Mouse (Mus musculus) heart, embryonic 11.5 days (tissue): ENCODE measurements around the gene Rbm5. TPM values are rescaled to one million over a fixed set of nuclear protein-coding genes. Genes with fewer than 3 reads are reported as not detected.

ENCODE experiments used
- ATAC-seq: fragments of 200-750 bp; cut with Nextera tagmentation; replicated peaks from 2 replicates; pipeline ENCODE4 v1.8.0; 2017; ENCODE audit warnings: moderate library complexity; ENCODE audit not compliant: insufficient number of reproducible peaks, low FRiP score, low TSS enrichment
- H3K27ac ChIP-seq: fragments of 300-500 bp; sonication (generic); 2 replicates; pipeline ENCODE4 v1.5.1; 2014; ENCODE audit warnings: mild to moderate bottlenecking, low read depth, low read length
- H3K27me3 ChIP-seq: fragments of 300-500 bp; sonication (generic); 2 replicates; pipeline ENCODE4 v1.6.1; 2014; ENCODE audit warnings: mild to moderate bottlenecking, low read length, mixed read lengths; ENCODE audit not compliant: control insufficient read depth, insufficient read depth
- H3K36me3 ChIP-seq: fragments of 300-500 bp; sonication (generic); 2 replicates; pipeline ENCODE4 v1.6.1; 2014; ENCODE audit warnings: mild to moderate bottlenecking, low read length, moderate library complexity, mixed read lengths; ENCODE audit not compliant: control insufficient read depth, insufficient read depth
- H3K4me1 ChIP-seq: fragments of 300-500 bp; sonication (generic); 2 replicates; pipeline ENCODE4 v1.6.1; 2014; ENCODE audit warnings: low read length; ENCODE audit not compliant: control insufficient read depth, insufficient read depth
- H3K4me2 ChIP-seq: fragments of 300-500 bp; sonication (generic); 2 replicates; pipeline ENCODE4 v1.6.1; 2014; ENCODE audit warnings: mild to moderate bottlenecking, moderate library complexity
- H3K4me3 ChIP-seq: fragments of 300-500 bp; sonication (generic); 2 replicates; pipeline ENCODE4 v1.5.1; 2014; ENCODE audit warnings: low read depth, low read length
- H3K9ac ChIP-seq: fragments of 300-500 bp; sonication (generic); 2 replicates; pipeline ENCODE4 v1.6.1; 2014; ENCODE audit warnings: mild to moderate bottlenecking, low read depth, low read length, moderate library complexity
- H3K9me3 ChIP-seq: fragments of 300-500 bp; sonication (generic); replicated peaks from 2 replicates; pipeline ENCODE4 v1.6.1; 2016; ENCODE audit warnings: low read length; ENCODE audit not compliant: control insufficient read depth
- WGBS: fragments of 180-500 bp; shearing (Covaris S2); extraction: QIAGEN DNeasy Blood & Tissue Kit; methylation state at CpG from one replicate; pipeline ENCODE4 v1.1.7; 2014; ENCODE audit not compliant: insufficient replicate concordance; 5-methylcytosine and 5-hydroxymethylcytosine counted together
- polyA plus RNA-seq: library from polyadenylated mRNA; unstranded; fragments of >200 nt; fragmentation: Nextera tagmentation; extraction: Ambion mirVana; gene quantifications from 2 replicates; pipeline ENCODE4 v1.2.1, GENCODE M21; 2014

The Rbm5 gene
- polyA plus RNA-seq, 1 experiment from 2014 or later: 135 TPM

DNA sequence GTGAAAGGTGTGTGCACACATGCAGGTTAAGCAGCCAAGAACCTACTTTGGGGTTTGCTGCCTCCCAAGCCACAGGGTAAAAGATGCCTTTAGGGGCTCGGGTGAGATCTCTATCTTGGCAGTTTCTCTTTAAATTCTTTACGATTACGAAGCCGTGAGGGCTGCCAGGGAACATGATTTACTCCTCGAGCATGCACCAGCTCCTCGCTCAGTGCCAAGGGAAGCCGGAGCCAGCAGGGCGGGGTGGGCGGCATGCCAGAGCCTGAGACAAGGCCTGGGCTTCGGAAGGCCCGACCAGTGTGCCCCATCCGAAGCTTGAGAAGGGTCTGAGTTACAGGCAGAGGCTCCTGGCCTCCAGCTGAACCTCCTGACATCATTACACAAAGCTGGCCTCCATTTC is 69.2 kb downstream of the Rbm5 start:
- no peaks in the 10 kb centered on the region for H3K36me3 ChIP-seq
- 73% methylated on average over 12 of the region's 12 CpGs for WGBS
- H3K27ac ChIP-seq: no peak overlapping the region
- H3K9ac ChIP-seq: no peak overlapping the region
- peaks cover 52% of the 10 kb centered on the region for H3K4me1 ChIP-seq
- peaks cover 3% of the 10 kb centered on the region for H3K27me3 ChIP-seq
- no peaks in the 10 kb centered on the region for H3K9me3 ChIP-seq
- no peak overlapping the region for H3K4me3 ChIP-seq
- no peak overlapping the region for H3K4me2 ChIP-seq
- ATAC-seq: no peak

DNA sequence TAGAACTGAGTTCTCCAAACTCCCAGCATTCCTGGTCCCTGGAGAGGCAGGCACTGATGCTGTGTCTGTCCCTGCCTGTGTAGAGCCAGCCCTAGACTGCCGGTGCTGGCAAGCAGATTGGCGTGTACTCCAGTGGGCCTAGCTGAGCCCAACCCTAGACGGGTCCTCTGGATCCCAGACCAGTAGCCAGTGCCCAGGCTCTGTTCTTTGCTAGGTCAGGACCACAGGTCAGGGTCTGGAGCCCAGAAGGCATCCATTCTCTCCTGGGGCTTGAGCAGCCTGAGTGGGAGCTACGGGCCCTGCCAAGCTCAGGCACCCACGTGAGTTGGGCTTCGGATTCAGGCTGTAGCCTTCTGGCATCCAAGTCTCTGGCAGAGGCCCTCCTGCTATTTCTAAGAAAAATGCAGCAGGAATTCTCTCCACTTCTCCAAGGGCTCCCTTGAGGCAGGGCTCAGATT is 70.7 kb downstream of the Rbm5 start:
- Histone ChIP-seq H3K9ac (no peak overlapping the region), H3K4me2 (no peak overlapping the region), H3K9me3 (no peaks in the 10 kb centered on the region), H3K36me3 (no peaks in the 10 kb centered on the region), H3K4me1 (peaks cover 46% of the 10 kb centered on the region), H3K4me3 (no peak overlapping the region), H3K27ac (peak overlapping the region; percentile 23; the same call in 1 of the 2 replicates), H3K27me3 (no peaks in the 10 kb centered on the region)
- ATAC-seq: no peak
- WGBS: 36% methylated on average over 6 of the region's 6 CpGs

DNA sequence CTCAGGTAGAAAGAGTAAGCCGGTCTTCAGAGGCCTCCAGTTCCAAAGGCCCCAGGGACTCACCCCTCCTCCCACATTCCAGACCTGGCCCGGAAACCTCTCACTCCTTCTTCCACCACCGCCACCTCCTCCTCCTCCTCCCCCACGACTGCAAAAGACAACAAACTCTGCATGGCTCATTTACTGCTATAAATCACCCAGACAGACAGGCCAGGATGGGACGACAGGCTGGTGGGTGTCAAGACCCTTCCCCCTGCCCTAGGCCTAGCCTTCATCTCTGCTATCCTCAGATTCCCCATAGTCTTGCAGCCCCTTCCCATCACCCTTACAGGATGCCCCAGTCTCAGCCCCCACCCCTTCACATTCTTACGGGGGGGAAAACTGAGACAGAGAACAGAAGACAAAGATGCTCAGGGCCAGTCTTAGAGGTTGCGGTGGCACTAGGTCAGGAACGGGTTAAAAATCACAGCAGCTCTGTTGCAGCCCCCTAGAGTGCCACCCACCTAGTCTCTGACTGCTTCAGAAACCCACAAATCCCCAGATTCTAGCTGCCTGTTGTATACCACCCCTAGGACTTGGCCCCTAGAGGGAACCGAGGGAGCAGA is 71.3 kb downstream of the Rbm5 start:
- no peak overlapping the region for H3K4me3 ChIP-seq
- no peak overlapping the region for H3K9ac ChIP-seq

DNA sequence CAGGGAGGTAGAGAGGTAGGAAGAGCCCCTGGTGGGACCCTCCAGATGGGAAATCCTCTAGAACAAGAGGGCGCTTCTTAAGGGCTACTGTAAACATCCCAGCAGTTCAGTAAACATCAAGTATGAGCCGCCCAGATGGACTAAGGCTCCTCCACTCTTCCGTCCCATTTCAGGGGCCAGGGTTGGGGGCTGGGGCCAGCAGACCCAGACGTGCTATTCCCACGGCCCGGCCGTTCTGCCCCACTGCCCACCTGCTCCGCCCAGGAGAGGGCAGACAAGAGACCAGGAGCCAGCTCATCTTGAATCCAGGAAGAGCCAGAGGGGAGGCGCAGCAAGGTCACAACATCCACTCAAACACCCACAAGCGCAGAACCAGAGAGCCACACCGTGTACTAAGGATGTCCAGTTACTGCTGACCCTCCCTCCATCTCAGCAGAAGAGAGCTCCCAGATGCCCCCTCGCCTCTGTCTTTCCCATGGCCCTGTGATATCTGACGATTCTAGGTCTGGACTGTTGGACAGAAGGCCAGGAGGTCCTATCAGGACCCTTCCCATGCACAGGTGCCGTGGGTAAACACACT is 72.1 kb downstream of the Rbm5 start:
- Histone ChIP-seq H3K27me3 (no peaks in the 10 kb centered on the region), H3K4me3 (no peak overlapping the region), H3K9me3 (no peaks in the 10 kb centered on the region), H3K9ac (no peak overlapping the region), H3K4me1 (peaks cover 41% of the 10 kb centered on the region), H3K36me3 (no peaks in the 10 kb centered on the region), H3K4me2 (0 out of 2 replicates have a peak overlapping the region, but pooled peaks have one; percentile 11), H3K27ac (no peak overlapping the region; the same call in 1 of the 2 replicates)
- ATAC-seq: no peak
- 23% methylated on average over 14 of the region's 14 CpGs for WGBS

More for the DNA sequence above, 71.3 kb downstream of the Rbm5 start:
- H3K27ac ChIP-seq: no peak overlapping the region
- no peaks in the 10 kb centered on the region for H3K9me3 ChIP-seq
- H3K27me3 ChIP-seq: no peaks in the 10 kb centered on the region
- no peak for ATAC-seq
- H3K4me1 ChIP-seq: peaks cover 46% of the 10 kb centered on the region
- 0 out of 2 replicates have a peak overlapping the region, but pooled peaks have one; percentile 11 for H3K4me2 ChIP-seq
- 12% methylated on average over 9 of the region's 9 CpGs for WGBS
- H3K36me3 ChIP-seq: no peaks in the 10 kb centered on the region

DNA sequence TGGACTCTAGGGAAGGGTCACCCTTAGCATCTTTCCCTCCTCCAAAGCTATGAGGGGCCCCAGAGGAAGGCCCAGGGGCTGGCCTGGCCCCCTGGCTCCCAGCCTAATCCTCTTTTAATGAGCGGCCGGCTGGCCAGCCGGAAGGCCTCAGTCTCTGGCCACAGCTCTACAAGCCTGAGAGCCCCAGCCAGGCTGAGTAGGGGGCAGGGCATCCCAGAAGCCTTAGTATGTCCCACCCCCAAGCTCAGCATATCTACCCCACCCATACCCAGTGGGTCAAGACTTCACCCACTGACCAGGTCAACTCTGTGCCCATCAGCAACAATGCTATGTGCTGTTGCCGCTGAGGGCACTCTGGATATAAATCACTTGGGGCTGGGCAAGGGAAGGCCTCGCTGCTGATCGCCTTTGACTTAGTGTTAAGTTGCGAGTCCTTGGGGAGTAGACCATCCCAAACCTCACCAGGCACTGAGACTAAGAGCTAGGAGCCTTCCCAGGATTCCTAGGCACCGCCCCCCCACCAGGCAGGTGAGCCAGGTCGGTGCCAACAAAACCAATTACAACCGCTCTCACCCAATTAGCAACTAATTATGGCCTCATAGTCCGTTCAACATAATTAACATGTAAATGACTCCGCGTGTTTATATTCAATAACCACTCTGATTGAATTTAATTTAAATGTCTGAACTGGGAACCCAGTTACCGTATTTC is 72.8 kb downstream of the Rbm5 start:
- no peaks in the 10 kb centered on the region for H3K27me3 ChIP-seq

DNA sequence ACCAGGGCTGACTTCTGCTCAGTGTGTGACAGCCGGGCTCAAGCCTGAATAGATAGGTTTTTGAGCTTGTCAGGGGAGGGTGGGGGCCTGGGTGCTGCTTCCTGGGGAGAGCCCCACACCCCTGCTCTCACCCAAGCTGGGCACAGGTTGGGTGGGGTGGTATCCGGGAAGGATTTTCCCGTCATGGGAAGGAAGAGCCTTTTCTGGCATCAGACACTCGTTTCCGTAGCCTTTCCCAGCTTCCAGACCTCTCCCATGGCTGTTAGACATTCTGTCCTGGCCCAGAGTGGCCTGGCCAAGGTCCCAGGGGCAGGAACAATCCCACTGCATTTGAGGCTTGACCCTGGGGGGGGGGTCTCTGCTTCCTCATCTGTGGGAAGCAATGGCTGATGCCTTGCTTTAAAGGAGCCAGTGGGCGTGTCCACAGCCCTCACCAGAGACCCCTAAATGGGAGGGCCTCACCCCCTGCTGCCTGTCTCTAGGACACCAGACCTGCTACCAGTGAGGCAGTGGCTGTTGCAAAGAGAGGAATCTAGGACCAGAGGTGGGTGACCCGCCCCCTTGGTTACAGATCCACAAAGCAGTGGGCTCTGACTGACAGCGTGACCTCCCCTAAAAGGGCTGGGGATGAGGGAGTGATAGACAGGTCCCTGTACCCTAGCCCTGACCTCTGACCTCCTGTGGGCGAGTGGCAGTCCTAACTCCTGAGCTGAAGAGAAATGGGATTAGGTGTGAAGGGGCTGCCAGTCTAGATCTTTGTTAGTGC is 73.8 kb downstream of the Rbm5 start:
- H3K4me2 ChIP-seq: no peak overlapping the region
- WGBS: 50% methylated on average over 9 of the region's 9 CpGs

More for the DNA sequence above, 72.8 kb downstream of the Rbm5 start:
- WGBS: 38% methylated on average over 14 of the region's 14 CpGs
- Histone ChIP-seq H3K4me2 (no peak overlapping the region), H3K36me3 (no peaks in the 10 kb centered on the region), H3K4me1 (peaks cover 41% of the 10 kb centered on the region), H3K9me3 (no peaks in the 10 kb centered on the region), H3K27ac (no peak overlapping the region), H3K4me3 (no peak overlapping the region), H3K9ac (peak overlapping the region; percentile 50; the same call in 1 of the 2 replicates)
- no peak for ATAC-seq

DNA sequence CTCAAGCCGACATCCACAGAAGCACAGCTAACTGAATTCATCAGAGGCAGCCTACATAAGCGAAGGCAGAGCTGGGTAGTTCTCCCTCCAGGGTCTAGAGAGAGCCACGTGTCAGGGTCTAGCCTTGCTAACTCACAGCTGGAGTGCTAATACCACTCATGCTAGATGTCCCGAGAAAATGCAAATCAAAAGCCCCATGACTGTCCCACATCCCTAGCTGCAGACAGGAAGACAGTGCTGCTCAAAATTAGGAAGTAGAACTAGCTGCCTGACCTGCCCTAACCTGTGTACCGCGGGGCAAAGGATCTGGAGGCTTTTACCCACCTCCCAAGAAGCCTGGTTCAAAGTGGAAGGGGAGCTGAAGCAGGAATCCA is 74.7 kb downstream of the Rbm5 start:
- Histone ChIP-seq H3K27ac (no peak overlapping the region), H3K9ac (no peak overlapping the region), H3K4me2 (no peak overlapping the region), H3K4me1 (peaks cover 46% of the 10 kb centered on the region), H3K27me3 (no peaks in the 10 kb centered on the region), H3K9me3 (no peaks in the 10 kb centered on the region), H3K4me3 (no peak overlapping the region), H3K36me3 (0 out of 2 replicates have a peak, but pooled peaks cover 3% of the 10 kb centered on the region)
- 37% methylated on average over 6 of the region's 6 CpGs for WGBS
- no peak for ATAC-seq

More for the DNA sequence above, 73.8 kb downstream of the Rbm5 start:
- Histone ChIP-seq H3K4me1 (peaks cover 46% of the 10 kb centered on the region), H3K27ac (0 out of 2 replicates have a peak overlapping the region, but pooled peaks have one; percentile 12), H3K4me3 (no peak overlapping the region), H3K27me3 (no peaks in the 10 kb centered on the region), H3K36me3 (0 out of 2 replicates have a peak, but pooled peaks cover 3% of the 10 kb centered on the region), H3K9ac (no peak overlapping the region), H3K9me3 (no peaks in the 10 kb centered on the region)
- ATAC-seq: no peak

DNA sequence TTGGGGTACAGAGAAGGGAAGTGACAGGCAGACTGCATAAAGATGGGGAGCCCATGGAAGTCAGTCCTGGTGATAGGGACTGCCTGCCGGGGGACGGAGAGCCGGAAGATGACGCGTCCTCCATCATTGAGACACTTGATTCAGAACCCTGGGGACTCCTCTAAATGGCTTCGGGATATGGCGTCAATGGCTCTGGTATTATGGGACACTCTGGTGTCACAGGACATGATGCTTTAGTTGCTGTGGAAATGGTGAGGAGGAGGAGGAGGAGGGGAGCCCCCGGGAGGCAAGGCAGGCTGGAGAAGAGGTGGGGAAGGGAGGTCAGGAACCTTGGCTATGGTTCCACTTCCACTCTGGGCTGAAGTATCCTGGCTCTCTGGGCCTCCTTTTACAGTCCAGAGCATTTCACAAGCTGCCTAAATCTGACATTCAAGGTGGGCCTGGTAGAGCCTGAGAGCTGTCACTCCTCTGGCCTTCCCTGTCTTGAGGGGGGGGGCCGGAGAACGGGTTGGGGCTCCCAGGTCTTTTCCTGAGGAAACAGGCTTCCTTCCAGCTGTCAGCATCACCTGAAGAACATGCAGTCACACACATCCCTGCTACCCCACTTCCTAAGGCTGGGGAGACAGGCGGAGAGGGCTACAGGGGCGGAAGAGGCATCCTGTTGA is 75.2 kb downstream of the Rbm5 start:
- no peak overlapping the region for H3K27ac ChIP-seq
- H3K27me3 ChIP-seq: no peaks in the 10 kb centered on the region
- no peak overlapping the region for H3K4me2 ChIP-seq
- H3K4me3 ChIP-seq: no peak overlapping the region
- no peak for ATAC-seq
- WGBS: 81% methylated on average over 12 of the region's 12 CpGs
- H3K9me3 ChIP-seq: no peaks in the 10 kb centered on the region
- no peak overlapping the region for H3K9ac ChIP-seq
- H3K36me3 ChIP-seq: 0 out of 2 replicates have a peak, but pooled peaks cover 3% of the 10 kb centered on the region
- peaks cover 46% of the 10 kb centered on the region for H3K4me1 ChIP-seq
